Mouse (Mus musculus): ENCODE results near the gene 4930595D18Rik. TPM values are rescaled to one million over a fixed set of nuclear protein-coding genes. Genes with fewer than 3 reads are reported as not detected.

Gene 4930595D18Rik
- polyA plus RNA-seq, 1 experiment from 2014 or later = not detected

- no peaks in the 10 kb centered on the region for H3K27me3 ChIP-seq
- no peak overlapping the region; the same call in 1 of the 2 replicates for H3K27ac ChIP-seq (replicated peaks)
- H3K4me3 ChIP-seq (replicated peaks) = no peak overlapping the region
- 70% methylated on average over 9 of the region's 9 CpGs for WGBS (ENCODE audit: insufficient replicate concordance)
- no peaks in the 10 kb centered on the region for H3K9me3 ChIP-seq (replicated peaks)
- H3K4me2 ChIP-seq = no peak overlapping the region
- ATAC-seq (ENCODE audit: insufficient read depth) = no peak
- H3K36me3 ChIP-seq (replicated peaks) = no peaks in the 10 kb centered on the region
- peaks cover 10% of the 10 kb centered on the region; the same call in 1 of the 2 replicates for H3K4me1 ChIP-seq (replicated peaks)
- H3K9ac ChIP-seq = no peak overlapping the region
These were observed 9.0 kb upstream of the 4930595D18Rik start for GRCm38 (mm10) chr12:111193331-111193730.

GRCm38 (mm10) chr12:111192777-111193176 is 8.5 kb upstream of the 4930595D18Rik start:
- Histone ChIP-seq H3K27me3 (no peaks in the 10 kb centered on the region), H3K9ac (no peak overlapping the region), H3K9me3 (replicated peaks) (no peaks in the 10 kb centered on the region), H3K36me3 (replicated peaks) (no peaks in the 10 kb centered on the region), H3K4me1 (replicated peaks) (peaks cover 10% of the 10 kb centered on the region; the same call in 1 of the 2 replicates), H3K27ac (replicated peaks) (no peak overlapping the region), H3K4me3 (replicated peaks) (no peak overlapping the region), H3K4me2 (no peak overlapping the region)
- ATAC-seq (ENCODE audit: insufficient read depth) = no peak; the same call in 1 of the 2 replicates
- WGBS (ENCODE audit: insufficient replicate concordance) = 60% methylated on average over 6 of the region's 6 CpGs

GRCm38 (mm10) chr12:111190891-111191290 is 6.6 kb upstream of the 4930595D18Rik start:
- Histone ChIP-seq H3K36me3 (replicated peaks) (no peaks in the 10 kb centered on the region), H3K4me3 (replicated peaks) (no peak overlapping the region), H3K9ac (no peak overlapping the region), H3K27ac (replicated peaks) (no peak overlapping the region), H3K4me1 (replicated peaks) (peaks cover 10% of the 10 kb centered on the region; the same call in 1 of the 2 replicates), H3K4me2 (no peak overlapping the region), H3K27me3 (no peaks in the 10 kb centered on the region), H3K9me3 (replicated peaks) (no peaks in the 10 kb centered on the region)
- WGBS (ENCODE audit: insufficient replicate concordance) = 83% methylated on average over 2 of the region's 2 CpGs
- ATAC-seq (ENCODE audit: insufficient read depth) = no peak

- Histone ChIP-seq H3K27ac (replicated peaks) (no peak overlapping the region), H3K4me2 (no peak overlapping the region), H3K9me3 (replicated peaks) (no peaks in the 10 kb centered on the region), H3K4me1 (replicated peaks) (peaks cover 10% of the 10 kb centered on the region; the same call in 1 of the 2 replicates), H3K4me3 (replicated peaks) (no peak overlapping the region), H3K27me3 (no peaks in the 10 kb centered on the region), H3K36me3 (replicated peaks) (no peaks in the 10 kb centered on the region), H3K9ac (no peak overlapping the region)
- 70% methylated on average over 5 of the region's 5 CpGs for WGBS (ENCODE audit: insufficient replicate concordance)
- no peak for ATAC-seq (ENCODE audit: insufficient read depth)
These were observed 6.1 kb upstream of the 4930595D18Rik start for GRCm38 (mm10) chr12:111190355-111190754.

GRCm38 (mm10) chr12:111188295-111188694 is 4.0 kb upstream of the 4930595D18Rik start:
- 79% methylated on average over 4 of the region's 4 CpGs for WGBS (ENCODE audit: insufficient replicate concordance)

GRCm38 (mm10) chr12:111186986-111187385 is 2.7 kb upstream of the 4930595D18Rik start:
- Histone ChIP-seq H3K4me2 (no peak overlapping the region), H3K9me3 (replicated peaks) (no peaks in the 10 kb centered on the region), H3K36me3 (replicated peaks) (no peaks in the 10 kb centered on the region), H3K4me1 (replicated peaks) (peaks cover 12% of the 10 kb centered on the region), H3K27me3 (no peaks in the 10 kb centered on the region), H3K9ac (no peak overlapping the region), H3K4me3 (replicated peaks) (no peak overlapping the region), H3K27ac (replicated peaks) (no peak overlapping the region)
- WGBS (ENCODE audit: insufficient replicate concordance) = 84% methylated on average over 3 of the region's 3 CpGs
- ATAC-seq (ENCODE audit: insufficient read depth) = no peak

More at GRCm38 (mm10) chr12:111188295-111188694, 4.0 kb upstream of the 4930595D18Rik start:
- no peaks in the 10 kb centered on the region for H3K36me3 ChIP-seq (replicated peaks)
- no peak overlapping the region for H3K27ac ChIP-seq (replicated peaks)
- H3K9ac ChIP-seq = no peak overlapping the region
- H3K4me1 ChIP-seq (replicated peaks) = peaks cover 14% of the 10 kb centered on the region
- no peak overlapping the region for H3K4me2 ChIP-seq
- no peak overlapping the region for H3K4me3 ChIP-seq (replicated peaks)
- no peaks in the 10 kb centered on the region for H3K27me3 ChIP-seq
- H3K9me3 ChIP-seq (replicated peaks) = no peaks in the 10 kb centered on the region
- no peak for ATAC-seq (ENCODE audit: insufficient read depth)

- H3K9me3 ChIP-seq (replicated peaks) = no peaks in the 10 kb centered on the region
- no peak overlapping the region for H3K27ac ChIP-seq (replicated peaks)
- no peak overlapping the region for H3K4me2 ChIP-seq
- no peak overlapping the region for H3K9ac ChIP-seq
- no peak for ATAC-seq (ENCODE audit: insufficient read depth)
- no peaks in the 10 kb centered on the region for H3K36me3 ChIP-seq (replicated peaks)
- H3K4me3 ChIP-seq (replicated peaks) = no peak overlapping the region
- no peaks in the 10 kb centered on the region for H3K27me3 ChIP-seq
- peaks cover 6% of the 10 kb centered on the region for H3K4me1 ChIP-seq (replicated peaks)
- WGBS (ENCODE audit: insufficient replicate concordance) = 84% methylated on average over 6 of the region's 6 CpGs
These were observed 1.9 kb downstream of the 4930595D18Rik start for GRCm38 (mm10) chr12:111182378-111182777.

- Histone ChIP-seq H3K4me1 (replicated peaks) (peaks cover 6% of the 10 kb centered on the region), H3K4me3 (replicated peaks) (no peak overlapping the region), H3K27ac (replicated peaks) (no peak overlapping the region), H3K9ac (no peak overlapping the region), H3K4me2 (no peak overlapping the region), H3K36me3 (replicated peaks) (no peaks in the 10 kb centered on the region), H3K27me3 (no peaks in the 10 kb centered on the region), H3K9me3 (replicated peaks) (no peaks in the 10 kb centered on the region)
- 72% methylated on average over 5 of the region's 5 CpGs for WGBS (ENCODE audit: insufficient replicate concordance)
- ATAC-seq (ENCODE audit: insufficient read depth) = no peak
These were observed 2.4 kb downstream of the 4930595D18Rik start for GRCm38 (mm10) chr12:111181848-111182247.

- Histone ChIP-seq H3K4me2 (no peak overlapping the region), H3K4me1 (replicated peaks) (no peaks in the 10 kb centered on the region; the same call in 1 of the 2 replicates), H3K9me3 (replicated peaks) (no peaks in the 10 kb centered on the region), H3K36me3 (replicated peaks) (no peaks in the 10 kb centered on the region), H3K4me3 (replicated peaks) (no peak overlapping the region), H3K9ac (no peak overlapping the region), H3K27ac (replicated peaks) (no peak overlapping the region), H3K27me3 (no peaks in the 10 kb centered on the region)
- no peak for ATAC-seq (ENCODE audit: insufficient read depth)
- 58% methylated on average over 4 of the region's 4 CpGs for WGBS (ENCODE audit: insufficient replicate concordance)
These were observed 5.5 kb downstream of the 4930595D18Rik start for GRCm38 (mm10) chr12:111178772-111179171.

- H3K36me3 ChIP-seq (replicated peaks) = no peaks in the 10 kb centered on the region
- H3K4me1 ChIP-seq (replicated peaks) = peaks cover 37% of the 10 kb centered on the region
- peaks cover 8% of the 10 kb centered on the region; the same call in 1 of the 2 replicates for H3K27me3 ChIP-seq
- WGBS (ENCODE audit: insufficient replicate concordance) = 78% methylated on average over 4 of the region's 4 CpGs
- no peak for ATAC-seq (ENCODE audit: insufficient read depth)
- no peak overlapping the region for H3K9ac ChIP-seq
- no peak overlapping the region for H3K4me2 ChIP-seq
- no peak overlapping the region for H3K4me3 ChIP-seq (replicated peaks)
- no peak overlapping the region for H3K27ac ChIP-seq (replicated peaks)
- no peaks in the 10 kb centered on the region for H3K9me3 ChIP-seq (replicated peaks)
These were observed 15.4 kb downstream of the 4930595D18Rik start for GRCm38 (mm10) chr12:111168891-111169290.

GRCm38 (mm10) chr12:111166681-111167289 is 17.5 kb downstream of the 4930595D18Rik start:
- Histone ChIP-seq H3K27me3 (peaks cover 8% of the 10 kb centered on the region; the same call in 1 of the 2 replicates), H3K36me3 (replicated peaks) (no peaks in the 10 kb centered on the region), H3K4me2 (peak overlapping the region; percentile 86), H3K9ac (peak overlapping the region; percentile 60), H3K4me1 (replicated peaks) (peaks cover 54% of the 10 kb centered on the region), H3K27ac (replicated peaks) (peak overlapping the region; percentile 68), H3K4me3 (replicated peaks) (peak overlapping the region; percentile 70), H3K9me3 (replicated peaks) (no peaks in the 10 kb centered on the region)
- ATAC-seq (ENCODE audit: insufficient read depth) = peak; percentile 38
- WGBS (ENCODE audit: insufficient replicate concordance) = under 1% methylated on average over 48 of the region's 48 CpGs
